Mouse (Mus musculus): ENCODE measurements around the gene Alkbh2. TPM values are rescaled to one million over a fixed set of nuclear protein-coding genes. Genes with fewer than 3 reads are reported as not detected.
A peak's percentile ranks its signal among the peaks of the same experiment; 100 is the strongest.

Alkbh2 gene
- polyA plus RNA-seq, 1 experiment from 2014 or later, result 4.8 TPM

DNA sequence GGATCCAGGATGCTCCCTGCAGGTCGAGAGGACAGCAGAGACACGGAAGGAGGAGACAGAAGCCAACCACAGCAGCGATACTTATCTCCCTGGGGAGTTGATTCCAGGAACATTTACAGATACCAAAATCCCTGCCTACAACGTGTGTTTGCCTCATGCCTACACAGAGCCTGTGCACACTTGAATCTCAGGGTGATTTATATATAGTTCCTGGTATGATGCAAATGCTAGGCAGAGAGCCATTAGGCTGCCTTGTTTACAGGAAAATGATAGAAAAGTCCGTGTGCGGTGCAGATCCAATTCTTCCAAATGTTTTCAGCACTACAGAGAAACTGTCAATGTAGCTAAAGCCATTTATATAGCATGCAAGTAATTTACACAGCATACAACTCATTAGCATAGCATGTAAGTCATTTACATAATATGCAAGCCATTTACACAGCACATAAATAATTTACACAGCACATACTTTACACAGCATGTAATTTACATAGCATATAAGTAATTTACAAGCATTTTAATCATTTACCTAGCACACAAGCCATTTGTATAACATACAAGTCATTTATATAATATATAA is 35.2 kb upstream of the Alkbh2 start:
- Histone ChIP-seq H3K4me3 (replicated peaks; ENCODE audit: low read length) (no peak overlapping the region), H3K4me1 (ENCODE audit: control insufficient read depth, insufficient read depth, low read length) (no peaks in the 10 kb centered on the region), H3K27me3 (ENCODE audit: control insufficient read depth, insufficient read depth, low read length) (no peaks in the 10 kb centered on the region), H3K9ac (ENCODE audit: low read length) (no peak overlapping the region), H3K9me3 (replicated peaks; ENCODE audit: control insufficient read depth, low read length) (no peaks in the 10 kb centered on the region), H3K4me2 (ENCODE audit: low read depth, low read length) (no peak overlapping the region), H3K36me3 (ENCODE audit: control insufficient read depth, insufficient read depth, low read length) (no peaks in the 10 kb centered on the region), H3K27ac (ENCODE audit: low read length) (no peak overlapping the region)
- 51% methylated on average over 6 of the region's 6 CpGs for WGBS
- ATAC-seq (ENCODE audit: insufficient read depth, low FRiP score), result no peak

DNA sequence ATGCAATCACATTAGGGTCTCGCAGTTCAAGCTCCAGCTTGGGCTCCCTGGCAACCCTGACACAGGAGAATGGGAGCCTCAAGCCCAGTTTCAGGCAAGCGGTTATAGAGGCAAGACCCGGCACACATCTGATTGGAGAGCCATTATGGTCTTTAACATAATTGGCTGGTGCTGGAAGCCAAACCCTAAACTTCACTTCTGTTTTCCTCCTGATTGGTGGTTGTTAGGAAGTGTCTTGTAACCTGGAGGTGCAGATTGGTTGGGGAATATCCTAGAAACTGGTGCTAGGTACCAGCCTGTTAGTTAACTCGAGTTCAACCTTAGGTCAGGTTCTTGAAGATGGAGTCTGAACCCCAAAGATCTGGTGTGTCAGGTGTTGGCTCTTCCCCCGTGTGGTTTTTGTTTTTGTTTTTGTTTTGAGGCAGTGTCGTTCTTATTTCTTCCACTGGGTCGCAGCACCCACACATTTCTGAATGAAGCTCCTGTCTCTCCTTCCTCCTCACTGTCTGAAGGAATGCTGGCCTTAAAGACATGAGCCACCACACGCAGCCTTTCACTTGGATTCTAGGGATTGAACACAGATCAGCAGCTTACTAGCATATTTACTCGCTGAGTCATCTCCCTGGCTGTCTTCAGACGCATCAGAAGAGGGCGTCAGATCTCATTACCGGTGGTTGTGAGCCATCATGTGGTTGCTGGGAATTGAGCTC is 34.2 kb upstream of the Alkbh2 start:
- ATAC-seq (ENCODE audit: insufficient read depth, low FRiP score), result no peak
- WGBS, result 43% methylated on average over 12 of the region's 12 CpGs
- H3K27me3 ChIP-seq (ENCODE audit: control insufficient read depth, insufficient read depth, low read length), result no peaks in the 10 kb centered on the region

GRCm38 (mm10) chr5:114161424-114161823 is 33.4 kb upstream of the Alkbh2 start:
- Histone ChIP-seq H3K9ac (ENCODE audit: low read length) (no peak overlapping the region), H3K27me3 (ENCODE audit: control insufficient read depth, insufficient read depth, low read length) (no peaks in the 10 kb centered on the region), H3K36me3 (ENCODE audit: control insufficient read depth, insufficient read depth, low read length) (no peaks in the 10 kb centered on the region), H3K4me1 (ENCODE audit: control insufficient read depth, insufficient read depth, low read length) (no peaks in the 10 kb centered on the region), H3K27ac (ENCODE audit: low read length) (no peak overlapping the region), H3K4me3 (replicated peaks; ENCODE audit: low read length) (no peak overlapping the region), H3K4me2 (ENCODE audit: low read depth, low read length) (no peak overlapping the region), H3K9me3 (replicated peaks; ENCODE audit: control insufficient read depth, low read length) (no peaks in the 10 kb centered on the region)
- 81% methylated on average over 6 of the region's 6 CpGs for WGBS
- ATAC-seq (ENCODE audit: insufficient read depth, low FRiP score), result no peak

More for the DNA sequence above, 34.2 kb upstream of the Alkbh2 start:
- no peak overlapping the region for H3K4me3 ChIP-seq (replicated peaks; ENCODE audit: low read length)
- no peaks in the 10 kb centered on the region for H3K36me3 ChIP-seq (ENCODE audit: control insufficient read depth, insufficient read depth, low read length)
- no peak overlapping the region for H3K4me2 ChIP-seq (ENCODE audit: low read depth, low read length)
- no peaks in the 10 kb centered on the region for H3K9me3 ChIP-seq (replicated peaks; ENCODE audit: control insufficient read depth, low read length)
- H3K27ac ChIP-seq (ENCODE audit: low read length), result no peak overlapping the region
- H3K9ac ChIP-seq (ENCODE audit: low read length), result no peak overlapping the region
- no peaks in the 10 kb centered on the region for H3K4me1 ChIP-seq (ENCODE audit: control insufficient read depth, insufficient read depth, low read length)

- no peak for ATAC-seq (ENCODE audit: insufficient read depth, low FRiP score)
- no peak overlapping the region for H3K27ac ChIP-seq (ENCODE audit: low read length)
- H3K9ac ChIP-seq (ENCODE audit: low read length), result no peak overlapping the region
- H3K4me2 ChIP-seq (ENCODE audit: low read depth, low read length), result no peak overlapping the region
- no peaks in the 10 kb centered on the region for H3K36me3 ChIP-seq (ENCODE audit: control insufficient read depth, insufficient read depth, low read length)
- no peaks in the 10 kb centered on the region for H3K27me3 ChIP-seq (ENCODE audit: control insufficient read depth, insufficient read depth, low read length)
- H3K4me1 ChIP-seq (ENCODE audit: control insufficient read depth, insufficient read depth, low read length), result no peaks in the 10 kb centered on the region
- WGBS, result 52% methylated on average over 7 of the region's 7 CpGs
- no peak overlapping the region for H3K4me3 ChIP-seq (replicated peaks; ENCODE audit: low read length)
- H3K9me3 ChIP-seq (replicated peaks; ENCODE audit: control insufficient read depth, low read length), result 0 out of 2 replicates have a peak, but pooled peaks cover 3% of the 10 kb centered on the region
These were observed 29.2 kb upstream of the Alkbh2 start for GRCm38 (mm10) chr5:114157236-114157635.

GRCm38 (mm10) chr5:114155168-114155933 is 27.3 kb upstream of the Alkbh2 start:
- peak; percentile 64 for ATAC-seq (ENCODE audit: insufficient read depth, low FRiP score)
- Histone ChIP-seq H3K4me1 (ENCODE audit: control insufficient read depth, insufficient read depth, low read length) (no peaks in the 10 kb centered on the region), H3K27ac (ENCODE audit: low read length) (no peak overlapping the region), H3K4me2 (ENCODE audit: low read depth, low read length) (no peak overlapping the region), H3K27me3 (ENCODE audit: control insufficient read depth, insufficient read depth, low read length) (no peaks in the 10 kb centered on the region), H3K36me3 (ENCODE audit: control insufficient read depth, insufficient read depth, low read length) (no peaks in the 10 kb centered on the region), H3K9me3 (replicated peaks; ENCODE audit: control insufficient read depth, low read length) (0 out of 2 replicates have a peak, but pooled peaks cover 3% of the 10 kb centered on the region), H3K4me3 (replicated peaks; ENCODE audit: low read length) (no peak overlapping the region), H3K9ac (ENCODE audit: low read length) (no peak overlapping the region)
- 51% methylated on average over 9 of the region's 9 CpGs for WGBS

- Histone ChIP-seq H3K4me3 (replicated peaks; ENCODE audit: low read length) (no peak overlapping the region), H3K4me2 (ENCODE audit: low read depth, low read length) (no peak overlapping the region), H3K9me3 (replicated peaks; ENCODE audit: control insufficient read depth, low read length) (0 out of 2 replicates have a peak, but pooled peaks cover 3% of the 10 kb centered on the region), H3K27ac (ENCODE audit: low read length) (no peak overlapping the region), H3K9ac (ENCODE audit: low read length) (no peak overlapping the region), H3K27me3 (ENCODE audit: control insufficient read depth, insufficient read depth, low read length) (no peaks in the 10 kb centered on the region), H3K4me1 (ENCODE audit: control insufficient read depth, insufficient read depth, low read length) (no peaks in the 10 kb centered on the region), H3K36me3 (ENCODE audit: control insufficient read depth, insufficient read depth, low read length) (no peaks in the 10 kb centered on the region)
- 75% methylated on average over 5 of the region's 5 CpGs for WGBS
- no peak for ATAC-seq (ENCODE audit: insufficient read depth, low FRiP score)
These were observed 26.7 kb upstream of the Alkbh2 start for GRCm38 (mm10) chr5:114154765-114155164.

GRCm38 (mm10) chr5:114153490-114153889 is 25.5 kb upstream of the Alkbh2 start:
- H3K36me3 ChIP-seq (ENCODE audit: control insufficient read depth, insufficient read depth, low read length), result no peaks in the 10 kb centered on the region
- H3K4me3 ChIP-seq (replicated peaks; ENCODE audit: low read length), result peak overlapping the region; percentile 26
- no peak for ATAC-seq (ENCODE audit: insufficient read depth, low FRiP score)
- H3K4me2 ChIP-seq (ENCODE audit: low read depth, low read length), result no peak overlapping the region
- WGBS, result 6% methylated on average over 12 of the region's 12 CpGs
- H3K9ac ChIP-seq (ENCODE audit: low read length), result no peak overlapping the region
- no peaks in the 10 kb centered on the region for H3K4me1 ChIP-seq (ENCODE audit: control insufficient read depth, insufficient read depth, low read length)
- 0 out of 2 replicates have a peak, but pooled peaks cover 3% of the 10 kb centered on the region for H3K9me3 ChIP-seq (replicated peaks; ENCODE audit: control insufficient read depth, low read length)
- H3K27me3 ChIP-seq (ENCODE audit: control insufficient read depth, insufficient read depth, low read length), result no peaks in the 10 kb centered on the region
- H3K27ac ChIP-seq (ENCODE audit: low read length), result no peak overlapping the region

GRCm38 (mm10) chr5:114152359-114153092 is 24.5 kb upstream of the Alkbh2 start:
- H3K4me2 ChIP-seq (ENCODE audit: low read depth, low read length), result no peak overlapping the region
- H3K4me1 ChIP-seq (ENCODE audit: control insufficient read depth, insufficient read depth, low read length), result no peaks in the 10 kb centered on the region
- WGBS, result 69% methylated on average over 12 of the region's 12 CpGs
- no peak overlapping the region for H3K4me3 ChIP-seq (replicated peaks; ENCODE audit: low read length)
- H3K27me3 ChIP-seq (ENCODE audit: control insufficient read depth, insufficient read depth, low read length), result no peaks in the 10 kb centered on the region
- H3K36me3 ChIP-seq (ENCODE audit: control insufficient read depth, insufficient read depth, low read length), result no peaks in the 10 kb centered on the region
- H3K27ac ChIP-seq (ENCODE audit: low read length), result no peak overlapping the region
- H3K9ac ChIP-seq (ENCODE audit: low read length), result no peak overlapping the region
- no peak for ATAC-seq (ENCODE audit: insufficient read depth, low FRiP score)
- 0 out of 2 replicates have a peak, but pooled peaks cover 3% of the 10 kb centered on the region for H3K9me3 ChIP-seq (replicated peaks; ENCODE audit: control insufficient read depth, low read length)

All from stomach, embryonic 16.5 days (tissue).